Mouse (Mus musculus): ENCODE measurements around the gene Rad17.

DNA sequence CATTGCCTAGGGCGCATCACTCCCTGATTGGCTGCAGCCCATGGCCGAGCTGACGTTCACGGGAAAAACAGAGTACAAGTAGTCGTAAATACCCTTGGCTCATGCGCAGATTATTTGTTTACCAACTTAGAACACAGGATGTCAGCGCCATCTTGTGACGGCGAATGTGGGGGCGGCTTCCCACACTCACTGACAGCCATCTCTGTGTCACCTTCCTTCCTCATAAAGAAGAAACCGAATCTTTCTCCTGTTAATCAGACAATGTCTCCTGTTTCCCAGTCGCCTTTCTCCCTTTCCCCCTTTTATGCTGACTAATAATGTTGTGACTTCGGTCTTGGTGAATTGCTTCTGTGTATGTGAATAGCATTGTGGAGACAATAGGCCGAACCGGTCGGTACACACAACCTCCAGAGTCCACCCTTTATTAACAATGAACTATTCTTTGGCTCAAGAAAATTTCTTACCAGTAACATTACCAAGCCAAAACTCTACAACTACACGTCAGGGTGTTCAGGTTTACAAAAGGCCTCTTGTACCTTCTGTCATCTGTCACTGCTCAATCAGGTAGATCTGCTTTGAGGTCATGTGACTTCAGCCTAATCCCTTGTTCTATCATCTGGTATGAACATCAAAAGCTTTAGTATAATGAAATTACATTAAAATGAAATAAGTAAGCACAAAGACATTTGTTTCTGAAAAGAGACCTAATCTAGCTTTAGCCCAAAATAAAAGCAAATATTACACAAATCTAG is 56.6 kb downstream of the Rad17 start:
- TF ChIP-seq CTCF (IDR thresholded peaks at IDR 0.05; ENCODE audit: borderline replicate concordance, extremely low read depth, insufficient read depth, insufficient read length) (no peak), POLR2A (IDR thresholded peaks at IDR 0.05; ENCODE audit: borderline replicate concordance, extremely low read depth, insufficient read depth, insufficient read length, poor library complexity, severe bottlenecking) (no peak)

Measured in brain, embryonic 14.5 days (tissue).